Mouse (Mus musculus) lung, embryonic 16.5 days (tissue): ENCODE measurements at regions not wholly inside any gene's neighbourhood (a gene's known extent, or its start where the extent isn't known, plus 50 kb on each side); places are given as distances from the start of the nearest gene placed in this dataset.

Experiments
- ATAC-seq: fragments of 200-750 bp; cut with Nextera tagmentation; 2 replicates; pipeline ENCODE4 v1.8.0; 2017; ENCODE audit warnings: low read depth, mild to moderate bottlenecking, moderate library complexity
- H3K27ac ChIP-seq: fragments of 300-500 bp; sonication (generic); 2 replicates; pipeline ENCODE4 v1.5.1; 2014; ENCODE audit warnings: mild to moderate bottlenecking, control low read depth, low read length
- H3K27me3 ChIP-seq: fragments of 300-500 bp; sonication (generic); 2 replicates; pipeline ENCODE4 v1.6.1; 2014; ENCODE audit warnings: low read depth, low read length, mixed read lengths; ENCODE audit not compliant: control insufficient read depth, insufficient read depth
- H3K36me3 ChIP-seq: fragments of 300-500 bp; sonication (generic); 2 replicates; pipeline ENCODE4 v1.6.1; 2014; ENCODE audit warnings: low read length; ENCODE audit not compliant: control insufficient read depth, insufficient read depth
- H3K4me1 ChIP-seq: fragments of 300-500 bp; sonication (generic); replicated peaks from 2 replicates; pipeline ENCODE4 v1.6.1; 2014; ENCODE audit warnings: low read length, mixed read lengths; ENCODE audit not compliant: control insufficient read depth, insufficient read depth
- H3K4me2 ChIP-seq: fragments of 300-500 bp; sonication (generic); 2 replicates; pipeline ENCODE4 v1.6.1; 2014; ENCODE audit warnings: low read depth, low read length, control low read depth
- H3K4me3 ChIP-seq: fragments of 300-500 bp; sonication (generic); 2 replicates; pipeline ENCODE4 v1.5.1; 2014; ENCODE audit warnings: mild to moderate bottlenecking, low read length, control low read depth
- H3K9ac ChIP-seq: fragments of 300-500 bp; sonication (generic); 2 replicates; pipeline ENCODE4 v1.6.1; 2014; ENCODE audit warnings: low read length, control low read depth
- H3K9me3 ChIP-seq: fragments of 300-500 bp; sonication (generic); 2 replicates; pipeline ENCODE4 v1.6.1; 2016; ENCODE audit warnings: low read length; ENCODE audit not compliant: control insufficient read depth
- WGBS: fragments of 180-500 bp; shearing (Covaris S2); extraction: QIAGEN DNeasy Blood & Tissue Kit; methylation state at CpG from one replicate; pipeline ENCODE4 v1.1.7; 2014; 5-methylcytosine and 5-hydroxymethylcytosine counted together

- H3K9me3 ChIP-seq = no peaks in the 10 kb centered on the region
- WGBS = 56% methylated on average over 2 of the region's 2 CpGs
- no peaks in the 10 kb centered on the region for H3K27me3 ChIP-seq
- H3K4me2 ChIP-seq = no peak overlapping the region
- H3K4me1 ChIP-seq = no peaks in the 10 kb centered on the region
- H3K36me3 ChIP-seq = no peaks in the 10 kb centered on the region
- H3K4me3 ChIP-seq = no peak overlapping the region
- no peak for ATAC-seq
- H3K27ac ChIP-seq = no peak overlapping the region
- H3K9ac ChIP-seq = no peak overlapping the region
These were observed 183.6 kb downstream of the Ipo8 start for GRCm38 (mm10) chr6:148647423-148648390.

DNA sequence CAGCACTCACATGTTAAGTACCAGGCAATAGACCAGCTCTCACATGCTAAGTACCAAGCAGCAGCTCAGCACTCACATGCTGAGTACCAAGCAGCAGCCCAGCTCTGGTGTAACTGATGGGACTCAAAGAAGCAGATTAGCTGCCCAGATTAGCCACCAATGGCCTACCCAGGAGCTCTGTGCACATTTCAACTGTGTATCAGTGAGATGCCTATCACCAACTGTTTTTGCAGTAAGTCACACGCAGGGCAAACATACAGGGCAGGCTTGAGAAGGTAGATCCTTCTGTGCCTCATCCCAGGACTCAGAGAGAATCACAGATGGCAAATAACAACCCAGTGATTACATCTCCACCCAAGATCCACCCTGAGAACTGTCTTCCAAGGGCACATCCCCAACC lies 190.7 kb downstream of the Ipo8 start:
- Histone ChIP-seq H3K27ac (no peak overlapping the region), H3K4me3 (no peak overlapping the region), H3K36me3 (no peaks in the 10 kb centered on the region), H3K9me3 (no peaks in the 10 kb centered on the region), H3K4me1 (no peaks in the 10 kb centered on the region), H3K9ac (no peak overlapping the region), H3K4me2 (no peak overlapping the region), H3K27me3 (no peaks in the 10 kb centered on the region)
- WGBS = 70% methylated on average over 1 of the region's 1 CpGs
- ATAC-seq = no peak

DNA sequence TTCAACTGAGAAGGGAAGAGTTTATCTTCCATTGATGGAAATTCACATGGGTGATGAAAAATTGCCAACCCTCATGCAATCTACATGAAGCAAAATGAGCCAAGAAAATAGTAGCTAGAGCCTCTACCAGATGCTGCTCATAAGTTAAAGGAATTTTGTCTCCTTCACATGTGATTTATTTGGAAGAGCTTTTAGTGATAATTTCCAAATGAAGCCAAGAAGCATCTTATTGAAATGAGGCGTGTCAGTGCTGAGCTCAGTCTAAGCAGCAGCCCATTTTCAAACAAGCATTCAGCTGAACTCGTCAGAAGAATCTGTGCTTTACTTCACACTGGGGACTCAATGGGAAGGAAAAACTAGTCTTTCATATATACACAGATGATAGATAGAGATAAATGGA lies 190.0 kb upstream of the Tmtc1 start:
- H3K9me3 ChIP-seq = no peaks in the 10 kb centered on the region
- WGBS = 74% methylated on average over 2 of the region's 2 CpGs

GRCm38 (mm10) chr6:148627090-148627605 lies 183.0 kb upstream of the Tmtc1 start:
- H3K4me2 ChIP-seq = no peak overlapping the region
- H3K27me3 ChIP-seq = no peaks in the 10 kb centered on the region
- no peaks in the 10 kb centered on the region for H3K9me3 ChIP-seq
- H3K4me3 ChIP-seq = no peak overlapping the region
- no peak overlapping the region for H3K27ac ChIP-seq
- WGBS = 80% methylated on average over 1 of the region's 1 CpGs
- ATAC-seq = no peak
- H3K36me3 ChIP-seq = no peaks in the 10 kb centered on the region
- H3K9ac ChIP-seq = no peak overlapping the region
- no peaks in the 10 kb centered on the region for H3K4me1 ChIP-seq

More for the DNA sequence above, 190.0 kb upstream of the Tmtc1 start:
- Histone ChIP-seq H3K9ac (no peak overlapping the region), H3K36me3 (no peaks in the 10 kb centered on the region), H3K4me3 (no peak overlapping the region), H3K27ac (no peak overlapping the region), H3K4me2 (no peak overlapping the region), H3K27me3 (no peaks in the 10 kb centered on the region), H3K4me1 (no peaks in the 10 kb centered on the region)
- ATAC-seq = no peak

DNA sequence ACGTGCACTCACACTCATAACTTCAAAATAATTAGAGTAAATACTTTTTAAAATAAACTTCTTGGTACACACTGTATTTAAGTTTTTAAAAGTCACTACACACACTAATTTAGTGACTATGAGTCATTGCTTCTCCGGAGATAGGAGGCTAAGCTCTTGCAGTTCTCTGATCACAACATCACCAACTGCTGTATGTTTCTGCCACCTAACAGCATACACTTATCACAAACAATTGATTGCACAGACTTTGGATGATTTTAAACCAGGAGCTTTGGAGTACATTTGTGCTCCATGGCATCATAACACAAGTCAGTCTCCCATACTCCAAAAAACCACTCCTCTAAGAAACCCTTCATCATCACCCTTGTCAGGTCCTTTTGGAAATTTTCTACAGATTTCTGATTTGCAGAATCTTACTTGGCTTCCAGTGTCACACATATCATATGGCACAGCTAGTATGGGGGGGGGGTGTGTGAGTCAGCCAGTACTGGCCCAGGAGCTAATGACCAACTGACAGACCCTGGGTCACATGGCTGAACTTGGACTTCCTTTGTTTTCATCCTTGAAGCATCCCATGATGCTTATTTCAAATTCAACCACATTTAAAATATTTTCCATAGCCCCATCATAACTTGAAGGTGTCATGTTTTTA lies 179.1 kb upstream of the Tmtc1 start:
- peak; percentile 76 for ATAC-seq
- Histone ChIP-seq H3K4me1 (no peaks in the 10 kb centered on the region), H3K27me3 (no peaks in the 10 kb centered on the region), H3K4me3 (no peak overlapping the region), H3K27ac (no peak overlapping the region), H3K9me3 (no peaks in the 10 kb centered on the region), H3K9ac (no peak overlapping the region), H3K36me3 (no peaks in the 10 kb centered on the region), H3K4me2 (no peak overlapping the region)
- WGBS = 62% methylated on average over 2 of the region's 2 CpGs

DNA sequence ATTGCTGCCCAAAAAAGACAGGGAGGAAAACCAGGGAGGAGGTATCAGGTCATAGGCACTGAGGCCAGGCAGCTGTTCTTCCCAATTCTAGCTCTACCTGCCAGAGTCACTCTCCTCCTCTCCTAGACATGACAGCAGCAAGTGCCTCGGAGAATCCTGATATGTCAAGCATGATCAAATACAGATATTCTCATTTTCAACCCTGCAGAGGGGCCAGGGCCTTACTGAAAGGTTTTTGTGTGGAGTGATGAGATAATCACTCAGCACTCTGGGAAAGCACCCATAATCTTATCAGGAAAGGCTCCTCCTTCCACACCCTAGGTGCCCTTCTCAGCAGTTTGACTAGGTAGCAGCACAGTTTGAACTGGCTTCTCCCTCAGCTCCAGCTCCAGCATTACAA lies 175.8 kb upstream of the Tmtc1 start:
- Histone ChIP-seq H3K36me3 (no peaks in the 10 kb centered on the region), H3K9ac (no peak overlapping the region), H3K4me1 (peaks cover 3% of the 10 kb centered on the region; the same call in 1 of the 2 replicates), H3K27ac (no peak overlapping the region), H3K27me3 (no peaks in the 10 kb centered on the region), H3K9me3 (no peaks in the 10 kb centered on the region), H3K4me3 (no peak overlapping the region), H3K4me2 (no peak overlapping the region)
- 41% methylated on average over 1 of the region's 1 CpGs for WGBS
- no peak for ATAC-seq

DNA sequence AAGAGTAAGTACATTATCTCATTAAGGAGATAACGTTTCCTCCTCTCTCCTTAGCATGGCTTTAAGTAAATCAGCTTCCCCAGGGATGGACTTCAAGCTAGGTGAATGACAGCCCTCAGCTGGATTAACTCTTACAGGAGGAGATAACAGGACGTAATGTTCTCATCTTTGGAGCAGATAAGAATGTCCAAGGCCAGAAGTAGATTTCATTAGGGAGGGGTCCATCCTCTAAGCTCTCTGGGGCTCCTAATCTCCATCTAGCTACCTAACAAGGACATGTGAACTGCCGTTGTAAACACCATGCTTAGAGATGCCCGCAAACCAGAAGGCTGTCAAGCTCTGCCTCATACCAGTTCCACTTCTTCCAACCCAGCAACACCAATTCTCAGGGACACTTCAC lies 171.7 kb upstream of the Tmtc1 start:
- ATAC-seq = no peak
- Histone ChIP-seq H3K4me2 (peak overlapping the region; percentile 8; the same call in 1 of the 2 replicates), H3K9me3 (no peaks in the 10 kb centered on the region), H3K4me1 (peaks cover 3% of the 10 kb centered on the region; the same call in 1 of the 2 replicates), H3K27me3 (no peaks in the 10 kb centered on the region), H3K27ac (peak overlapping the region; percentile 6; the same call in 1 of the 2 replicates), H3K36me3 (no peaks in the 10 kb centered on the region), H3K9ac (no peak overlapping the region), H3K4me3 (no peak overlapping the region)
- WGBS = 11% methylated on average over 4 of the region's 4 CpGs

DNA sequence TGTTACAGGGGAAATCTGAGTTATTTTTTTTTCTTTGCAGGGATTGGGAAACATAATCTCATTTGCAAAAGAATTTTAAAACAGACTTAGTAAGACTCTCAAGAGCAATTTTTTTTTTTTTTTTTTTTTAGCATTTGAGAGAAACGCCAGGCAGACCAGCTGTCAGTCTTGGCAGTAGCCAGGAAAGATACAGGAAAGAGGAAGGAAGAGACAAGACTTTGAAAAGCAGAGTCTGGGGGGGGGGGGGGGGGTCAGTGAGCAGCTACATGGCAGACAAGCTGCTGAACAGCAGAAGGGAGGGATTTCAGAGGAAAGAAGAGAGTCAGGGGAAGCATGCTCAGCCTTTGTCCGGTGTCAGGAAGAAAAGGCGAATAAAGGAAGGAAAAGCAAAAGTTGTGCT lies 171.3 kb upstream of the Tmtc1 start:
- 19% methylated on average over 3 of the region's 3 CpGs for WGBS
- no peak overlapping the region; the same call in 1 of the 2 replicates for H3K27ac ChIP-seq
- H3K9ac ChIP-seq = no peak overlapping the region
- ATAC-seq = peak; percentile 38
- H3K36me3 ChIP-seq = no peaks in the 10 kb centered on the region
- peak overlapping the region; percentile 8; the same call in 1 of the 2 replicates for H3K4me2 ChIP-seq
- no peaks in the 10 kb centered on the region for H3K27me3 ChIP-seq
- no peaks in the 10 kb centered on the region for H3K9me3 ChIP-seq
- peaks cover 3% of the 10 kb centered on the region; the same call in 1 of the 2 replicates for H3K4me1 ChIP-seq
- H3K4me3 ChIP-seq = no peak overlapping the region

GRCm38 (mm10) chr6:148608881-148609280 lies 164.7 kb upstream of the Tmtc1 start:
- no peak overlapping the region for H3K9ac ChIP-seq
- no peak overlapping the region for H3K27ac ChIP-seq
- no peaks in the 10 kb centered on the region for H3K4me1 ChIP-seq
- no peaks in the 10 kb centered on the region for H3K36me3 ChIP-seq
- H3K9me3 ChIP-seq = no peaks in the 10 kb centered on the region
- 84% methylated on average over 5 of the region's 5 CpGs for WGBS
- H3K4me3 ChIP-seq = no peak overlapping the region
- H3K4me2 ChIP-seq = no peak overlapping the region
- no peak for ATAC-seq
- H3K27me3 ChIP-seq = no peaks in the 10 kb centered on the region
